Mouse (Mus musculus): Measurements from ENCODE around the gene Secisbp2.

GRCm38 (mm10) chr13:51638958-51639357, 12.5 kb upstream of the Secisbp2 start:
- TF ChIP-seq CTCF (IDR thresholded peaks at IDR 0.05; ENCODE audit: extremely low read depth, insufficient read depth, low read length): no peak
- no peak for TF ChIP-seq POLR2A (IDR thresholded peaks at IDR 0.05; ENCODE audit: extremely low read depth, insufficient read depth, low read length)
